Mouse (Mus musculus): ENCODE results near the gene Iqcf6.

The Iqcf6 gene

GRCm38 (mm10) chr9:106657592-106657991 lies 31.2 kb downstream of the Iqcf6 start:
- no peak for DNase-seq

DNA sequence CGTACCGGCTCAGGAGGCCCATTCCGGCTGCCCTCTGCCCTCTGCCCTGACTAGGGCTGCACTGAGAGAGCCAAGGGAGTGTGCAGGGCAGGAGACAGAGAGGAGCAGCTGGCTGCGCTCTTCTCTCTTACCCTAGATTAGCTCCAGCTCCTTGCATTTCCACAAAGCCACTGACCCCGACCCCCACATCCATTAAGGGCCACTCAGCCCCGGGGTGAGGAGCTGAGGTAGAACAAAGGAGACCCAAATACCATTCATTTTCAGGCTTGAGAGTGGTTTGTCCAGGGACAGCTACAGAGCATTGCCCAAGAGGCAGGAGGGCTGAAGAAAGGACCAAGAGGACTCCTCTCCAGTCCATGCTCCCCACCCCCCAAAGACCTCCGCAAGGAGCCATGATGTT lies 33.1 kb downstream of the Iqcf6 start:
- DNase-seq: no peak

DNA sequence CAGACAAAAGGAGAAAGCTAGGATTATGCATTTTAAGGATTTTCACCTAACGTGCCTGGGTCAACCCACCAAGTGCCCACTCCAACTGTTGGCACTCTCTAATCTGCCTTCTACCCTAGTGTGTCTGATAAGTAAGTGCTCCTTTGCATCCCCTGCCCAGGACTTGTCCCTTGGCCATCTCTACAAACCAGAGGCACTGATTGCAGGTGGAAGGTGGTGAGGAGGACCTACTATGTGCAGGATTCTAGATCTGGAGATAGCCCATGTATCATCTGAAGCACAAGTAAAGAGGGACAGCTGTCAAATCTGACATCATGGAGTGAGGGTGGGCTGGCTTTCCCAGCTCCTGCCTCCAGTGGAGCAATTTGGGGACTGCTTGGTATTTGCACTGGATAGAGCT lies 33.6 kb downstream of the Iqcf6 start:
- no peak for DNase-seq

GRCm38 (mm10) chr9:106663200-106663599 lies 36.8 kb downstream of the Iqcf6 start:
- DNase-seq: no peak

- peak; percentile 90 for DNase-seq
These were observed 38.1 kb downstream of the Iqcf6 start for GRCm38 (mm10) chr9:106664433-106664832.

DNA sequence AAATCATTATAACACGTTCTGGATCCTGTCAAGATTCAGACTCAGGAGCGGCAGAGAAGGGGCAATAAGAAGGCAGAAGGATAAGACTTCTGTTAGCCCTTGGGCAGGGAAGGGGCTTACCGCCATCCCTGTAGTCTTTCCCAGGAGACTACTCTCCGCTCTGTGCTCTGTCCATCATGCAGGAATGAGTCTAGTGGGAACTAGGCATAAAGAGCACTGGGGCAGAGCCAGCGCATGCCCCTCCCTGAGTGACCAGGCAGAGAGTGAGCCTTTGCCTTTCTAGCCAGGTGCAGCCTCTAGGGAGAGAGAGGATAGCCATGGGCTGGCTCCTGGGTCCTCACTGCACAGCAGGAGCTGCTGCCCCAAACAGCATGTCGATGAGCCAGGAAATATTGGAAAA lies 38.5 kb downstream of the Iqcf6 start:
- DNase-seq: no peak

GRCm38 (mm10) chr9:106673860-106674259 lies 47.5 kb downstream of the Iqcf6 start:
- DNase-seq: no peak

GRCm38 (mm10) chr9:106675480-106675879 lies 49.1 kb downstream of the Iqcf6 start:
- DNase-seq: peak; percentile 85

GRCm38 (mm10) chr9:106675965-106676364 lies 49.6 kb downstream of the Iqcf6 start:
- peak; percentile 76 for DNase-seq

DNA sequence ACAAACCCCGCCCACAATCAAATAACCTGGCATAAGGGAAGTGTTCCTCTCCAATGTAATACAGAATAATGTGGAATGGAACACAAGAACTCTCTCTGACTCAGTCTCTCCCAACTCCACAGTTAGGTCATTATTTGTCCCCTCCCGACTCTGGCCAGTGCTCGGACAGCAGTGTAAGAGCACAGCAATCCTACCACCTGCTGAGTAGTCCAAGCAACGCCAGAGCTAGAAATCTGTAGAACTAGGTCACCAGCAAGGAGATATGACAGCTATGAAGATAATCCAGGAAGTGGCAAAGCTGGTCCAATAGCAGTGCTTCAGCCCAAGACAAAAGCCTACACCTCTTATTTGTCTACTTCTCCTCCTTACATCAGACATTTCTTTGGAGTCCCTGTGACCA lies 50.2 kb downstream of the Iqcf6 start:
- no peak for DNase-seq

All from right cerebral cortex, adult 18-20 months (tissue).